ENCODE assay signal across 8 mouse cellular contexts in the genomic region with DNA sequence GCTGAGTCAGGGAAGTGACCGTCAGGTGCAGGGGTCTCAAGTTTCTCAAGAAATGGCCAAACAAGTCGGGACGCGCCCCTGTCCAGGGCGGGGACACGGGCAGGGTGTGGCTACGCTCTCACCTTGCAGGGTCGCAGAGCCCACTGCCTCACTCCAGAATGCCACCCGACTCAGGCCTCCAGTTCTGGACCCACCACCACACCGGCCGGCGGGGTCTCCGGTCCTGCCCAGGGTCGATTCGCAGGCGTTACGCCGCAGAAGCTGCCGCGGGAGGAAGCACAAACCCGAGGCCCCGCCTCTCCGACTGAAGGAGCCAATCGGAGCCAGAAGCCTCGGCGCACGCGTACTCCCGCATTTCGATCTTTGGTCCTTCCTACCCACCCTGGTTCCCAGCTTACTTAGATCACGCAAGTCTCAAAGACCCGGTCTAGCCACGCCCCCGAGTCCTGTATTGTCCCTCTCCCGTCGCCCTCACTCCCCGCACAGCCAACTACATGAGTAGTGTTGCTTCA. TPM values are rescaled to one million over a fixed set of nuclear protein-coding genes. Genes with fewer than 3 reads are reported as not detected.
DNase-seq lines count a peak whose midpoint lies in the region; ATAC-seq lines count a peak whose summit lies in the region.

A gene (minus strand): TSS at position 306 of the 512 bp plus-strand sequence.

- WGBS in hindbrain, embryonic 12.5 days = under 1% methylated on average over 37 of the region's 37 CpGs

- H3K4me3 ChIP-seq in hindbrain, embryonic 12.5 days = peak within 1 kb of the TSS; percentile 75

- peak; percentile 87 for ATAC-seq in hindbrain, embryonic 12.5 days (ENCODE audit: low FRiP score)

- H3K4me1 ChIP-seq in hindbrain, embryonic 12.5 days = peaks cover 35% of the 10 kb centered on the region

- no peaks in the 10 kb centered on the region for H3K27me3 ChIP-seq in hindbrain, embryonic 12.5 days

- peak within 1 kb of the TSS; percentile 82 for H3K9ac ChIP-seq in hindbrain, embryonic 12.5 days

- H3K36me3 ChIP-seq in hindbrain, embryonic 12.5 days = peaks cover 5% of the 10 kb centered on the region

- peak; percentile 97 for DNase-seq in NIH3T3 (ENCODE audit: low read depth)
- DNase-seq in cerebellum, postnatal 10 days = peak; percentile 95 to 97
- DNase-seq in frontal cortex, postnatal 10 days (ENCODE audit: low spot score in 2 of 2) = peak; percentile 87 to 91
- DNase-seq in layer of hippocampus, postnatal 14 days (ENCODE audit: low spot score in 2 of 2) = peak; percentile 89 to 95
- DNase-seq in lung, postnatal 14 days = peak; percentile 96
- DNase-seq in retina, adult 2 months (ENCODE audit: low read depth, low spot score) = peak; percentile 70
- peak; percentile 95 to 96 for DNase-seq in thymus, postnatal 36 days

- no peaks in the 10 kb centered on the region for H3K9me3 ChIP-seq in hindbrain, embryonic 12.5 days (replicated peaks)

- H3K4me2 ChIP-seq in hindbrain, embryonic 12.5 days (replicated peaks) = peak within 1 kb of the TSS; percentile 71

- H3K27ac ChIP-seq in hindbrain, embryonic 12.5 days = peak within 1 kb of the TSS; percentile 62

RNA-seq across cellular contexts. Expression of the gene that starts here (rescaled TPM):
- polyA plus RNA-seq in hindbrain, embryonic 12.5 days (2016; fragmentation: Nextera tagmentation; extraction: Ambion mirVana) = 28.7 and 29.9 TPM in 2 replicates
- 10 to 100 TPM; 19.8 to 20.1 TPM for total RNA-seq in layer of hippocampus, postnatal 14 days (2021)

Comparison
In these comparisons a context has a peak if more than half of its experiments do, and no peak if none do; other contexts are left out.
1. Peak in every context shown above with its lines: DNase-seq, ATAC-seq, H3K4me3 ChIP-seq and H3K27ac ChIP-seq.